Mouse (Mus musculus) stomach, postnatal 0 days (tissue): ENCODE data around the gene Rnf207. TPM values are rescaled to one million over a fixed set of nuclear protein-coding genes. Genes with fewer than 3 reads are reported as not detected.

ENCODE experiments used
- ATAC-seq: fragments of 200-750 bp; cut with Nextera tagmentation; 2 replicates; pipeline ENCODE4 v1.8.0; 2017; ENCODE audit not compliant: low FRiP score, low TSS enrichment
- DNase-seq: peaks from one replicate; pipeline ENCODE4 v3.0.0-alpha.2; 2016; ENCODE audit warnings: low spot score
- H3K27ac ChIP-seq: fragments of 300-500 bp; sonication (generic); replicated peaks from 2 replicates; pipeline ENCODE4 v1.5.1; 2014; ENCODE audit warnings: mild to moderate bottlenecking, control low read depth
- H3K27me3 ChIP-seq: fragments of 300-500 bp; sonication (generic); 2 replicates; pipeline ENCODE4 v1.6.1; 2014; ENCODE audit warnings: low read length; ENCODE audit not compliant: control insufficient read depth, insufficient read depth
- H3K36me3 ChIP-seq: fragments of 300-500 bp; sonication (generic); 2 replicates; pipeline ENCODE4 v1.6.1; 2014; ENCODE audit warnings: low read length, mixed read lengths; ENCODE audit not compliant: control insufficient read depth, insufficient read depth
- H3K4me1 ChIP-seq: fragments of 300-500 bp; sonication (generic); replicated peaks from 2 replicates; pipeline ENCODE4 v1.6.1; 2014; ENCODE audit warnings: antibody characterized with exemption; ENCODE audit not compliant: control insufficient read depth, insufficient read depth
- H3K4me2 ChIP-seq: fragments of 300-500 bp; sonication (generic); replicated peaks from 2 replicates; pipeline ENCODE4 v1.6.1; 2014; ENCODE audit warnings: low read depth, mild to moderate bottlenecking, control low read depth, moderate library complexity
- H3K4me3 ChIP-seq: fragments of 300-500 bp; sonication (generic); 2 replicates; pipeline ENCODE4 v1.5.1; 2014; ENCODE audit warnings: low read depth, low read length, control low read depth
- H3K9ac ChIP-seq: fragments of 300-500 bp; sonication (generic); 2 replicates; pipeline ENCODE4 v1.6.1; 2014; ENCODE audit warnings: mild to moderate bottlenecking, low read length, control low read depth, mixed read lengths
- H3K9me3 ChIP-seq: fragments of 300-500 bp; sonication (generic); 2 replicates; pipeline ENCODE4 v1.6.1; 2016; ENCODE audit warnings: low read length; ENCODE audit not compliant: control insufficient read depth
- CTCF ChIP-seq: IDR thresholded peaks from 2 replicates; pipeline ENCODE4 v1.5.1; 2016; ENCODE audit warnings: antibody characterized with exemption, low read depth, mild to moderate bottlenecking, moderate library complexity
- EP300 ChIP-seq: optimal IDR thresholded peaks from 2 replicates; pipeline ENCODE3; 2016; ENCODE audit warnings: antibody characterized with exemption
- WGBS: fragments of 180-500 bp; shearing (Covaris S2); extraction: QIAGEN DNeasy Blood & Tissue Kit; methylation state at CpG from one replicate; pipeline ENCODE4 v1.1.7; 2014; 5-methylcytosine and 5-hydroxymethylcytosine counted together
- polyA plus RNA-seq: library from polyadenylated mRNA; unstranded; fragments of >200 nt; fragmentation: Nextera tagmentation; extraction: Ambion mirVana; gene quantifications from 2 replicates; pipeline ENCODE4 v1.2.1, GENCODE M21; 2015

Rnf207 gene
- polyA plus RNA-seq, 1 experiment from 2014 or later, result 0.46 TPM

GRCm38 (mm10) chr4:152288398-152288945 lies 30.3 kb downstream of the Rnf207 start:
- WGBS, result 55% methylated on average over 18 of the region's 18 CpGs
- no peak for ATAC-seq
- Histone ChIP-seq H3K9me3 (no peaks in the 10 kb centered on the region), H3K9ac (no peak overlapping the region), H3K4me3 (no peak overlapping the region), H3K36me3 (no peaks in the 10 kb centered on the region), H3K27me3 (peaks cover 25% of the 10 kb centered on the region; the same call in 1 of the 2 replicates), H3K27ac (no peak overlapping the region), H3K4me1 (no peaks in the 10 kb centered on the region; the same call in 1 of the 2 replicates), H3K4me2 (no peak overlapping the region)
- no peak for DNase-seq
- TF ChIP-seq EP300 (no peak), CTCF (no peak)

GRCm38 (mm10) chr4:152287317-152288120 lies 31.3 kb downstream of the Rnf207 start:
- Histone ChIP-seq H3K9me3 (no peaks in the 10 kb centered on the region), H3K4me1 (no peaks in the 10 kb centered on the region; the same call in 1 of the 2 replicates), H3K4me3 (no peak overlapping the region), H3K4me2 (no peak overlapping the region), H3K9ac (no peak overlapping the region), H3K27me3 (peaks cover 25% of the 10 kb centered on the region; the same call in 1 of the 2 replicates), H3K36me3 (no peaks in the 10 kb centered on the region), H3K27ac (no peak overlapping the region)
- no peak for DNase-seq
- ATAC-seq, result no peak
- 25% methylated on average over 19 of the region's 19 CpGs for WGBS
- TF ChIP-seq EP300 (no peak), CTCF (no peak)

- DNase-seq (peak; percentile 71), ATAC-seq (no peak)
- no peak overlapping the region for H3K9ac ChIP-seq
- TF ChIP-seq CTCF (no peak), EP300 (no peak)
- H3K27me3 ChIP-seq, result peaks cover 25% of the 10 kb centered on the region; the same call in 1 of the 2 replicates
- H3K27ac ChIP-seq, result no peak overlapping the region
- no peaks in the 10 kb centered on the region for H3K9me3 ChIP-seq
- no peaks in the 10 kb centered on the region for H3K36me3 ChIP-seq
- H3K4me1 ChIP-seq, result no peaks in the 10 kb centered on the region; the same call in 1 of the 2 replicates
- no peak overlapping the region for H3K4me3 ChIP-seq
- WGBS, result 6% methylated on average over 25 of the region's 26 CpGs
- H3K4me2 ChIP-seq, result no peak overlapping the region
Measured at GRCm38 (mm10) chr4:152286887-152287286, 31.9 kb downstream of the Rnf207 start.

GRCm38 (mm10) chr4:152286183-152286582 lies 32.6 kb downstream of the Rnf207 start:
- Histone ChIP-seq H3K4me2 (peak overlapping the region; percentile 34), H3K9ac (no peak overlapping the region), H3K9me3 (no peaks in the 10 kb centered on the region), H3K4me1 (no peaks in the 10 kb centered on the region; the same call in 1 of the 2 replicates), H3K4me3 (0 out of 2 replicates have a peak overlapping the region, but pooled peaks have one; percentile 6), H3K27ac (no peak overlapping the region), H3K27me3 (peaks cover 25% of the 10 kb centered on the region; the same call in 1 of the 2 replicates), H3K36me3 (no peaks in the 10 kb centered on the region)
- 3% methylated on average over 30 of the region's 32 CpGs for WGBS
- DNase-seq, result no peak
- TF ChIP-seq EP300 (no peak), CTCF (no peak)
- ATAC-seq, result no peak

GRCm38 (mm10) chr4:152285505-152285904 lies 33.3 kb downstream of the Rnf207 start:
- no peak for ATAC-seq
- Histone ChIP-seq H3K4me2 (no peak overlapping the region), H3K27ac (no peak overlapping the region), H3K9me3 (no peaks in the 10 kb centered on the region), H3K9ac (no peak overlapping the region), H3K27me3 (peaks cover 19% of the 10 kb centered on the region; the same call in 1 of the 2 replicates), H3K4me3 (no peak overlapping the region), H3K36me3 (no peaks in the 10 kb centered on the region), H3K4me1 (no peaks in the 10 kb centered on the region; the same call in 1 of the 2 replicates)
- WGBS, result 3% methylated on average over 10 of the region's 10 CpGs
- DNase-seq, result peak; percentile 54
- TF ChIP-seq EP300 (no peak), CTCF (peak; percentile 79)
